Mouse (Mus musculus): ENCODE data around the gene Ahcyl1.

DNA sequence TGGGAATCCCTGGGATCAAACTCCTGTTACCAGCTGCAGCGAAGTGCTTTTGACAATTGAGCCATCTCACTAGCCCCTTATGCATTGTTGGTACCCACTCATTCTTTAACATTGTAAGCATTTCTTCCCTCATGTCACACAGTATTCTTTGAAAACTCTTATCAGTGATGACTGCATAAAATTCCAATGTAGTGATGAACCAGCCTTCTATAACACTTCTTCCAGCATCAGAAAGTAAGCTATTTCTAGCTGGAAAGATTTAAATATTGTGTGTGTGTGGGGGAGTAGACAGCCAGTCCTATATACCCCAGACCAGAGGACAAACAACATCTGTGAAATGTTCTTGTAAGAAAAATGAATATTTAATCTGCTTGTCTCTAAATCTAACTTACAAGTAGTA lies 37.0 kb upstream of the Ahcyl1 start:
- TF ChIP-seq CTCF (IDR thresholded peaks at IDR 0.05; ENCODE audit: low read depth, low read length) (no peak), GATA1 (IDR thresholded peaks at IDR 0.05; ENCODE audit: borderline replicate concordance, low read length) (no peak), TAL1 (conservative IDR thresholded peaks at IDR 0.05; ENCODE audit: low read depth, low read length) (no peak)

All from G1E (cell line).